Mouse (Mus musculus) hindbrain, embryonic 11.5 days (tissue): Measurements from ENCODE around the gene Tlr12. TPM values are rescaled to one million over a fixed set of nuclear protein-coding genes. Genes with fewer than 3 reads are reported as not detected.

Experiments
- ATAC-seq: fragments of 200-750 bp; cut with Nextera tagmentation; 2 replicates; pipeline ENCODE4 v1.8.0; 2017; ENCODE audit warnings: mild to moderate bottlenecking, moderate TSS enrichment, moderate library complexity; ENCODE audit not compliant: low FRiP score
- DNase-seq: peaks from one replicate; pipeline ENCODE4 v3.0.0-alpha.2; 2015; ENCODE audit warnings: low spot score
- H3K27ac ChIP-seq: fragments of 300-500 bp; sonication (generic); 2 replicates; pipeline ENCODE4 v1.5.1; 2014; ENCODE audit warnings: mild to moderate bottlenecking, low read depth, low read length
- H3K27me3 ChIP-seq: fragments of 300-500 bp; sonication (generic); 2 replicates; pipeline ENCODE4 v1.6.1; 2014; ENCODE audit warnings: mild to moderate bottlenecking, low read length, moderate library complexity, mixed read lengths; ENCODE audit not compliant: control insufficient read depth, insufficient read depth
- H3K36me3 ChIP-seq: fragments of 300-500 bp; sonication (generic); 2 replicates; pipeline ENCODE4 v1.6.1; 2014; ENCODE audit warnings: mild to moderate bottlenecking, low read length, moderate library complexity, mixed read lengths; ENCODE audit not compliant: control insufficient read depth, insufficient read depth
- H3K4me1 ChIP-seq: fragments of 300-500 bp; sonication (generic); replicated peaks from 2 replicates; pipeline ENCODE4 v1.6.1; 2014; ENCODE audit warnings: low read length, mixed read lengths; ENCODE audit not compliant: control insufficient read depth, insufficient read depth
- H3K4me2 ChIP-seq: fragments of 300-500 bp; sonication (generic); replicated peaks from 2 replicates; pipeline ENCODE4 v1.6.1; 2014; ENCODE audit warnings: mild to moderate bottlenecking, low read depth, low read length
- H3K4me3 ChIP-seq: fragments of 300-500 bp; sonication (generic); 2 replicates; pipeline ENCODE4 v1.5.1; 2014; ENCODE audit warnings: low read depth, low read length
- H3K9ac ChIP-seq: fragments of 300-500 bp; sonication (generic); 2 replicates; pipeline ENCODE4 v1.6.1; 2014; ENCODE audit warnings: low read depth, low read length
- H3K9me3 ChIP-seq: fragments of 300-500 bp; sonication (generic); 2 replicates; pipeline ENCODE4 v1.6.1; 2016; ENCODE audit warnings: low read length; ENCODE audit not compliant: control insufficient read depth
- WGBS: fragments of 180-500 bp; shearing (Covaris S2); extraction: QIAGEN DNeasy Blood & Tissue Kit; methylation state at CpG from one replicate; pipeline ENCODE4 v1.1.7; 2014; 5-methylcytosine and 5-hydroxymethylcytosine counted together
- polyA plus RNA-seq: library from polyadenylated mRNA; unstranded; fragments of >200 nt; fragmentation: Nextera tagmentation; extraction: Ambion mirVana; gene quantifications from 2 replicates; pipeline ENCODE4 v1.2.1, GENCODE M21; 2014

Tlr12 gene
- polyA plus RNA-seq, 1 experiment from 2014 or later = 0.20 TPM

- no peak for ATAC-seq
- WGBS = 55% methylated on average over 4 of the region's 4 CpGs
- Histone ChIP-seq H3K9me3 (peaks cover 26% of the 10 kb centered on the region), H3K4me3 (no peak overlapping the region), H3K4me1 (no peaks in the 10 kb centered on the region), H3K9ac (no peak overlapping the region), H3K4me2 (no peak overlapping the region), H3K36me3 (peaks cover 22% of the 10 kb centered on the region), H3K27ac (no peak overlapping the region), H3K27me3 (no peaks in the 10 kb centered on the region)
- DNase-seq = no peak
These were observed 39.2 kb downstream of the Tlr12 start for GRCm38 (mm10) chr4:128579182-128579581.

GRCm38 (mm10) chr4:128575811-128576210 lies 42.6 kb downstream of the Tlr12 start:
- ATAC-seq (no peak), DNase-seq (no peak)
- Histone ChIP-seq H3K36me3 (peaks cover 2% of the 10 kb centered on the region; the same call in 1 of the 2 replicates), H3K9ac (no peak overlapping the region), H3K27me3 (no peaks in the 10 kb centered on the region), H3K4me1 (no peaks in the 10 kb centered on the region), H3K4me3 (no peak overlapping the region), H3K9me3 (no peaks in the 10 kb centered on the region), H3K4me2 (no peak overlapping the region), H3K27ac (no peak overlapping the region)
- 95% methylated on average over 4 of the region's 4 CpGs for whole genome bisulfite sequencing

Other genes starting within 250 kb of the Tlr12 start
- 4.3 and 4.4 TPM in 2 replicates for gene Zscan20, start 8.5 kb downstream of the Tlr12 start, polyA plus RNA-seq
- 46.8 and 92.2 TPM in 2 replicates for gene Phc2, start 36.1 kb upstream of the Tlr12 start, polyA plus RNA-seq
- 0.42 and 0.51 TPM in 2 replicates for gene A3galt2, start 136.7 kb upstream of the Tlr12 start, polyA plus RNA-seq
- 29.5 and 30.4 TPM in 2 replicates for gene Zfp362, start 187.4 kb upstream of the Tlr12 start, polyA plus RNA-seq